Mouse (Mus musculus) granulocyte monocyte progenitor cell, adult 5-6 weeks (primary cell): Measurements from ENCODE around the gene Agpat3. TPM values are rescaled to one million over a fixed set of nuclear protein-coding genes. Genes with fewer than 3 reads are reported as not detected.

Experiments
- ATAC-seq: replicated peaks from 2 replicates; pipeline ENCODE4 v1.8.0; 2016; ENCODE audit warnings: mild to moderate bottlenecking, moderate TSS enrichment, inconsistent platforms; ENCODE audit not compliant: poor library complexity, severe bottlenecking
- total RNA-seq, 2 experiments: library from RNA; stranded (forward) in 1 of 2; stranded (reverse) in 1 of 2; fragments of 200-712, 200-1000 nt in 1 of 2; fragments of >200 nt in 1 of 2; fragmentation: Nextera tagmentation in 1 of 2; gene quantifications; 2 replicates each; pipeline ENCODE4 v1.2.3; 2014 to 2017

Agpat3 gene
- total RNA-seq, 2 experiments from 2014 or later, result 0.39 to 0.88 TPM

- no peak for ATAC-seq
Observed at GRCm38 (mm10) chr10:78325916-78326647, 26.2 kb downstream of the Agpat3 start.

GRCm38 (mm10) chr10:78324556-78325164 is 27.6 kb downstream of the Agpat3 start:
- ATAC-seq, result no peak

- no peak for ATAC-seq
Observed at GRCm38 (mm10) chr10:78323214-78323880, 28.9 kb downstream of the Agpat3 start.

- peak; percentile 56 for ATAC-seq
Observed at GRCm38 (mm10) chr10:78322806-78323205, 29.5 kb downstream of the Agpat3 start.

- ATAC-seq, result no peak
Observed at GRCm38 (mm10) chr10:78321133-78321757, 31.0 kb downstream of the Agpat3 start.

GRCm38 (mm10) chr10:78320526-78320925 is 31.8 kb downstream of the Agpat3 start:
- no peak for ATAC-seq

- ATAC-seq, result no peak
Observed at GRCm38 (mm10) chr10:78319940-78320339, 32.3 kb downstream of the Agpat3 start.

GRCm38 (mm10) chr10:78317270-78317923 is 34.9 kb downstream of the Agpat3 start:
- no peak for ATAC-seq

- no peak for ATAC-seq
Observed at GRCm38 (mm10) chr10:78316228-78317087, 35.8 kb downstream of the Agpat3 start.

GRCm38 (mm10) chr10:78315145-78315544 is 37.1 kb downstream of the Agpat3 start:
- no peak for ATAC-seq

GRCm38 (mm10) chr10:78311886-78312635 is 40.2 kb downstream of the Agpat3 start:
- ATAC-seq, result no peak

- no peak for ATAC-seq
Observed at GRCm38 (mm10) chr10:78310747-78311267, 41.5 kb downstream of the Agpat3 start.

GRCm38 (mm10) chr10:78308617-78309016 is 43.7 kb downstream of the Agpat3 start:
- no peak for ATAC-seq

GRCm38 (mm10) chr10:78307391-78307790 is 44.9 kb downstream of the Agpat3 start:
- ATAC-seq, result no peak

- no peak for ATAC-seq
Observed at GRCm38 (mm10) chr10:78306027-78306426, 46.3 kb downstream of the Agpat3 start.

- no peak for ATAC-seq
Observed at GRCm38 (mm10) chr10:78304996-78305395, 47.3 kb downstream of the Agpat3 start.

- peak; percentile 95 for ATAC-seq
Observed at GRCm38 (mm10) chr10:78303675-78304074, 48.6 kb downstream of the Agpat3 start.

GRCm38 (mm10) chr10:78300061-78300460 is 52.2 kb downstream of the Agpat3 start:
- ATAC-seq, result no peak
